Mouse (Mus musculus): ENCODE measurements at regions not wholly inside any gene's neighbourhood (a gene's known extent, or its start where the extent isn't known, plus 50 kb on each side); places are given as distances from the start of the nearest gene placed in this dataset.

- TF ChIP-seq CTCF (IDR thresholded peaks at IDR 0.05; ENCODE audit: control insufficient read depth, insufficient read depth, insufficient read length): no peak
- no peak for TF ChIP-seq MAX (IDR thresholded peaks at IDR 0.05)
- no peak for TF ChIP-seq MYOG (IDR thresholded peaks at IDR 0.05; ENCODE audit: control insufficient read depth, extremely low read depth, insufficient read length)
- no peak for TF ChIP-seq USF1 (IDR thresholded peaks at IDR 0.05; ENCODE audit: low read depth)
- TF ChIP-seq CEBPB (IDR thresholded peaks at IDR 0.05; ENCODE audit: low read depth): no peak
- TF ChIP-seq MYOD1 (IDR thresholded peaks at IDR 0.05; ENCODE audit: control insufficient read depth, insufficient read length, low read depth): no peak
- TF ChIP-seq FOSL1 (IDR thresholded peaks at IDR 0.05; ENCODE audit: insufficient read depth, low read length, poor library complexity, severe bottlenecking): no peak
These were observed 394.0 kb downstream of the Gm11232 start for GRCm38 (mm10) chr4:71363761-71364160.
